Mouse (Mus musculus) heart, postnatal 0 days (tissue): ENCODE data around the gene AI837181. TPM values are rescaled to one million over a fixed set of nuclear protein-coding genes. Genes with fewer than 3 reads are reported as not detected.

Experiments used
- ATAC-seq: fragments of 200-750 bp; cut with Nextera tagmentation; 2 replicates; pipeline ENCODE4 v1.8.0; 2017; ENCODE audit warnings: low read depth, moderate number of reproducible peaks, moderate library complexity; ENCODE audit not compliant: insufficient read depth
- DNase-seq: peaks from one replicate; pipeline ENCODE4 v3.0.0-alpha.2; 2016; ENCODE audit warnings: low spot score
- H3K27ac ChIP-seq: fragments of 300-500 bp; sonication (generic); 2 replicates; pipeline ENCODE4 v1.5.1; 2014; ENCODE audit warnings: low read depth, mild to moderate bottlenecking
- H3K27me3 ChIP-seq: fragments of 300-500 bp; sonication (generic); 2 replicates; pipeline ENCODE4 v1.6.1; 2014; ENCODE audit warnings: low read length, mixed read lengths; ENCODE audit not compliant: control insufficient read depth, insufficient read depth
- H3K36me3 ChIP-seq: fragments of 300-500 bp; sonication (generic); replicated peaks from 2 replicates; pipeline ENCODE4 v1.6.1; 2014; ENCODE audit warnings: low read length, mixed read lengths; ENCODE audit not compliant: control insufficient read depth, insufficient read depth
- H3K4me1 ChIP-seq: fragments of 300-500 bp; sonication (generic); 2 replicates; pipeline ENCODE4 v1.6.1; 2014; ENCODE audit warnings: antibody characterized with exemption; ENCODE audit not compliant: control insufficient read depth, insufficient read depth
- H3K4me2 ChIP-seq: fragments of 300-500 bp; sonication (generic); 2 replicates; pipeline ENCODE4 v1.6.1; 2014; ENCODE audit warnings: low read depth, mild to moderate bottlenecking, low read length, moderate library complexity
- H3K4me3 ChIP-seq: fragments of 300-500 bp; sonication (generic); 2 replicates; pipeline ENCODE4 v1.5.1; 2014; ENCODE audit warnings: low read depth, low read length
- H3K9ac ChIP-seq: fragments of 300-500 bp; sonication (generic); replicated peaks from 2 replicates; pipeline ENCODE4 v1.6.1; 2014; ENCODE audit warnings: low read depth, low read length, mixed read lengths
- H3K9me3 ChIP-seq: fragments of 300-500 bp; sonication (generic); replicated peaks from 2 replicates; pipeline ENCODE4 v1.6.1; 2016; ENCODE audit warnings: low read length; ENCODE audit not compliant: control insufficient read depth
- CTCF ChIP-seq: IDR thresholded peaks from 2 replicates; pipeline ENCODE4 v1.5.1; 2016; ENCODE audit warnings: antibody characterized with exemption, control low read depth, low read depth
- EP300 ChIP-seq: IDR thresholded peaks from 2 replicates; pipeline ENCODE4 v1.6.1; 2016; ENCODE audit warnings: antibody characterized with exemption, low read depth
- WGBS: fragments of 180-500 bp; shearing (Covaris S2); extraction: QIAGEN DNeasy Blood & Tissue Kit; methylation state at CpG from one replicate; pipeline ENCODE4 v1.1.7; 2014; 5-methylcytosine and 5-hydroxymethylcytosine counted together
- polyA plus RNA-seq: library from polyadenylated mRNA; unstranded; fragments of >200 nt; fragmentation: Nextera tagmentation; extraction: Ambion mirVana; gene quantifications from 2 replicates; pipeline ENCODE4 v1.2.1, GENCODE M21; 2015
- total RNA-seq: library from RNA; depleted of rRNA; stranded (reverse); fragments of >200 nt; gene quantifications from 2 replicates; pipeline ENCODE4 v1.2.3, GENCODE M21; 2014; ENCODE audit warnings: low replicate concordance

Gene AI837181
- total and polyA plus RNA-seq, 2 experiments from 2014 or later = 38.1 to 47.4 TPM

GRCm38 (mm10) chr19:5388588-5389242 is 36.2 kb upstream of the AI837181 start, which contains the start of gene Sart1:
Gene Sart1, minus strand, starts transcription at chr19:5388703.
- peaks cover 25% of the 10 kb centered on the region for H3K4me1 ChIP-seq
- peak within 1 kb of the TSS; percentile 85 for H3K4me2 ChIP-seq

GRCm38 (mm10) chr19:5389647-5390046 is 35.3 kb upstream of the AI837181 start:
- Histone ChIP-seq H3K36me3 (peaks cover 11% of the 10 kb centered on the region), H3K27ac (peak overlapping the region; percentile 88), H3K9me3 (no peaks in the 10 kb centered on the region), H3K4me3 (peak overlapping the region; percentile 93), H3K9ac (peak overlapping the region; percentile 91), H3K4me1 (peaks cover 25% of the 10 kb centered on the region), H3K4me2 (peak overlapping the region; percentile 85), H3K27me3 (no peaks in the 10 kb centered on the region)
- ATAC-seq (no peak), DNase-seq (peak; percentile 30)
- 20% methylated on average over 12 of the region's 12 CpGs for WGBS
- TF ChIP-seq CTCF = no peak
- no peak for TF ChIP-seq EP300

More at GRCm38 (mm10) chr19:5388588-5389242, 36.2 kb upstream of the AI837181 start, which contains the start of gene Sart1:
- Histone ChIP-seq H3K4me3 (peak within 1 kb of the TSS; percentile 93), H3K27ac (peak within 1 kb of the TSS; percentile 88), H3K9ac (peak within 1 kb of the TSS; percentile 91), H3K9me3 (no peaks in the 10 kb centered on the region), H3K27me3 (no peaks in the 10 kb centered on the region), H3K36me3 (peaks cover 20% of the 10 kb centered on the region)
- 1% methylated on average over 41 of the region's 43 CpGs for WGBS
- no peak; the same call in 1 of the 2 replicates for TF ChIP-seq EP300
- no peak for TF ChIP-seq CTCF
- peak; percentile 99 for DNase-seq
- peak; percentile 95 for ATAC-seq

- peak overlapping the region; percentile 85 for H3K4me2 ChIP-seq
- peak overlapping the region; percentile 88; the same call in 1 of the 2 replicates for H3K27ac ChIP-seq
- peaks cover 25% of the 10 kb centered on the region for H3K4me1 ChIP-seq
- H3K36me3 ChIP-seq = peaks cover 4% of the 10 kb centered on the region
- WGBS = 54% methylated on average over 8 of the region's 8 CpGs
- H3K27me3 ChIP-seq = no peaks in the 10 kb centered on the region
- no peak for ATAC-seq
- H3K9me3 ChIP-seq = no peaks in the 10 kb centered on the region
- peak overlapping the region; percentile 93; the same call in 1 of the 2 replicates for H3K4me3 ChIP-seq
- TF ChIP-seq EP300 (no peak), CTCF (no peak)
- no peak for DNase-seq
- peak overlapping the region; percentile 91; the same call in 1 of the 2 replicates for H3K9ac ChIP-seq
Observed at GRCm38 (mm10) chr19:5390416-5390815, 34.5 kb upstream of the AI837181 start.

- DNase-seq = peak; percentile 35
- H3K4me2 ChIP-seq = no peak overlapping the region
- peaks cover 15% of the 10 kb centered on the region for H3K4me1 ChIP-seq
- peak overlapping the region; percentile 56 for H3K27ac ChIP-seq
- no peak for ATAC-seq
- H3K9ac ChIP-seq = no peak overlapping the region
- no peaks in the 10 kb centered on the region for H3K36me3 ChIP-seq
- no peaks in the 10 kb centered on the region for H3K27me3 ChIP-seq
- TF ChIP-seq EP300 (no peak), CTCF (no peak)
- H3K9me3 ChIP-seq = no peaks in the 10 kb centered on the region
- no peak overlapping the region for H3K4me3 ChIP-seq
- WGBS = 14% methylated on average over 4 of the region's 4 CpGs
Observed at GRCm38 (mm10) chr19:5392892-5393291, 32.1 kb upstream of the AI837181 start.

GRCm38 (mm10) chr19:5394168-5394567 is 30.8 kb upstream of the AI837181 start:
- 51% methylated on average over 10 of the region's 10 CpGs for WGBS
- peaks cover 12% of the 10 kb centered on the region for H3K4me1 ChIP-seq

More at GRCm38 (mm10) chr19:5394168-5394567, 30.8 kb upstream of the AI837181 start:
- Histone ChIP-seq H3K27me3 (no peaks in the 10 kb centered on the region), H3K9me3 (no peaks in the 10 kb centered on the region), H3K4me3 (no peak overlapping the region), H3K27ac (no peak overlapping the region), H3K4me2 (no peak overlapping the region), H3K36me3 (no peaks in the 10 kb centered on the region), H3K9ac (no peak overlapping the region)
- ATAC-seq (no peak), DNase-seq (no peak)
- TF ChIP-seq CTCF = no peak
- no peak for TF ChIP-seq EP300
